Mouse (Mus musculus): ENCODE measurements around the gene Mknk2. TPM values are rescaled to one million over a fixed set of nuclear protein-coding genes. Genes with fewer than 3 reads are reported as not detected.
A peak's percentile ranks its signal among the peaks of the same experiment; 100 is the strongest.
"Not testable (repeated sequence)": the region's sequence is repeated elsewhere in the genome, so short reads cannot be mapped to it uniquely, and the experiment has no call there.

The Mknk2 gene
- polyA plus RNA-seq, 1 experiment = 163 TPM

GRCm38 (mm10) chr10:80656863-80657623, 20.9 kb downstream of the Mknk2 start, which contains the start of gene Btbd2:
TSS of gene Btbd2 (minus strand) at chr10:80657071.
- TF ChIP-seq CTCF (conservative IDR thresholded peaks at IDR 0.05; ENCODE audit: insufficient read depth, insufficient read length, low read depth, low read length) (no peak), POLR2A (IDR thresholded peaks at IDR 0.05; ENCODE audit: low read depth, low read length) (no peak)
- Histone ChIP-seq H3K27me3 (replicated peaks; ENCODE audit: control insufficient read depth, insufficient read depth, low read length) (no peaks in the 10 kb centered on the region), H3K36me3 (ENCODE audit: control insufficient read depth, insufficient read depth, low read length) (no peaks in the 10 kb centered on the region), H3K27ac (ENCODE audit: insufficient read depth, low read depth, low read length) (peak within 1 kb of the TSS; percentile 97), H3K4me3 (ENCODE audit: insufficient read depth, low read depth, low read length) (peak within 1 kb of the TSS; percentile 88), H3K4me1 (ENCODE audit: control insufficient read depth, insufficient read depth, low read length) (peaks cover 42% of the 10 kb centered on the region)
- 23% methylated on average over 15 of the region's 15 CpGs for WGBS
- peak; percentile 58 for DNase-seq

DNA sequence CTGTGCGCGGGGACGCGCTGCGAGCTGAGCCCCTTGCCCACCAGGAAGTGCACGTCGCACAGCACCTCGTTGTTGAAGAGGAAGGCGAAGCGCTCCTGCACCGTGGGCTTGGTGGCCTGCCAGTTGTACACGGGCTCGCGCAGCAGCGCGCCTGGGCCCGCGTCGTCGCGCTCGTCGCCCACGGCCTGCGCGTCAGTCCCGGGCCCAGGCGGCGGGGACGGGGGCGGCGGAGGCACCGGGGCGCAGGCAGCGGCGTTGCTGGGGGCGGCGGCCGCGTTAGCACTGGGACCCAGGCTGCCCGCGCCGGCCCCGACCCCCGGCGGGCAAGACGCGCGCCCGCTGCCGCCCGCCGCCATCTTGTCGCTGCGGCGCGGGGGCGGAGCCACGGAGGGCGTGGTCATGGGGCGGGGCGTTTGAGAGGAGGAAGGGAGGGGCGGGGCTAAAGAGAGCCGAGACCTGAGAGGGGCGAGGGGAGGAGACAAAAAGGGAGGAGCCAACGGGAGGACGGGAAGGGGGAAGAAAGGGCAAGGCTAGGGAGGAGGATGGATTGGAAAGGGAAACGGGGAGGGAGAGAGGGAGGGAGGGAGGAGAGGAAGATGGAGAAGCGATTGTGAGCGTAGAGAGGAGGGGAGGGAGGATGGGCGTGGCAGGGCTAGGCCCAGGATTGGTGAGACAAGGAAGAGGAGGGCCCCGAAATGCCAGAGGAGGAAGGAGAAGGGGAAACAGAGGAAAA, 21.6 kb downstream of the Mknk2 start:
- peak overlapping the region; percentile 88 for H3K4me3 ChIP-seq (ENCODE audit: insufficient read depth, low read depth, low read length)
- TF ChIP-seq POLR2A (IDR thresholded peaks at IDR 0.05; ENCODE audit: low read depth, low read length) (no peak), CTCF (conservative IDR thresholded peaks at IDR 0.05; ENCODE audit: insufficient read depth, insufficient read length, low read depth, low read length) (0 out of 2 replicates have a peak, but pooled peaks have one; percentile 5)
- no peaks in the 10 kb centered on the region for H3K36me3 ChIP-seq (ENCODE audit: control insufficient read depth, insufficient read depth, low read length)
- 1% methylated on average over 72 of the region's 72 CpGs for WGBS
- no peaks in the 10 kb centered on the region for H3K27me3 ChIP-seq (replicated peaks; ENCODE audit: control insufficient read depth, insufficient read depth, low read length)
- DNase-seq = peak; percentile 98
- peak overlapping the region; percentile 97 for H3K27ac ChIP-seq (ENCODE audit: insufficient read depth, low read depth, low read length)
- H3K4me1 ChIP-seq (ENCODE audit: control insufficient read depth, insufficient read depth, low read length) = peaks cover 40% of the 10 kb centered on the region

- no peak overlapping the region for H3K27ac ChIP-seq (ENCODE audit: insufficient read depth, low read depth, low read length)
- WGBS = 3% methylated on average over 12 of the region's 12 CpGs
- TF ChIP-seq CTCF (conservative IDR thresholded peaks at IDR 0.05; ENCODE audit: insufficient read depth, insufficient read length, low read depth, low read length) (no peak), POLR2A (IDR thresholded peaks at IDR 0.05; ENCODE audit: low read depth, low read length) (no peak)
Observed at GRCm38 (mm10) chr10:80655406-80656129, 22.3 kb downstream of the Mknk2 start.

DNA sequence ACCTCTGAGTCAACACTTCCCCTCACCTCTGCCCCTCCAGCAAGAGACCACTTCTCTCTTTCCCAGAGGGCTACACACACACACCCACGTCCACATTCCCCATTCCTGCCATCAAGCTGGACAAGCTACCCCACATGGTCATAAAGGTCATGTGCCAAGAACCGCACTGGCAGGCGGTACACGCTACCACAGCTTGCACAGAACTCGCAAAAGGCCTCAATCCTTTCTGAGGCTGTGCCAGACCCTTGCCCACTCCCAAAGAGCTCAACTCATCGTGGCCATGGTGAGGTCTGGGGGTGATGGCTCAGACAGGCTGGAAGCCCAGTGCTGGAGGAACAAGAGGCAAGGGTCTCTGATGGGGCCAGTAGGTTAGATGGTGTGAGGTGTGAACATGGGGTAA, 23.0 kb downstream of the Mknk2 start:
- H3K4me3 ChIP-seq (ENCODE audit: insufficient read depth, low read depth, low read length) = no peak overlapping the region

More at GRCm38 (mm10) chr10:80655406-80656129, 22.3 kb downstream of the Mknk2 start:
- peaks cover 35% of the 10 kb centered on the region for H3K4me1 ChIP-seq (ENCODE audit: control insufficient read depth, insufficient read depth, low read length)
- H3K4me3 ChIP-seq (ENCODE audit: insufficient read depth, low read depth, low read length) = peak overlapping the region; percentile 88
- no peaks in the 10 kb centered on the region for H3K27me3 ChIP-seq (replicated peaks; ENCODE audit: control insufficient read depth, insufficient read depth, low read length)
- no peak for DNase-seq
- no peaks in the 10 kb centered on the region for H3K36me3 ChIP-seq (ENCODE audit: control insufficient read depth, insufficient read depth, low read length)

DNA sequence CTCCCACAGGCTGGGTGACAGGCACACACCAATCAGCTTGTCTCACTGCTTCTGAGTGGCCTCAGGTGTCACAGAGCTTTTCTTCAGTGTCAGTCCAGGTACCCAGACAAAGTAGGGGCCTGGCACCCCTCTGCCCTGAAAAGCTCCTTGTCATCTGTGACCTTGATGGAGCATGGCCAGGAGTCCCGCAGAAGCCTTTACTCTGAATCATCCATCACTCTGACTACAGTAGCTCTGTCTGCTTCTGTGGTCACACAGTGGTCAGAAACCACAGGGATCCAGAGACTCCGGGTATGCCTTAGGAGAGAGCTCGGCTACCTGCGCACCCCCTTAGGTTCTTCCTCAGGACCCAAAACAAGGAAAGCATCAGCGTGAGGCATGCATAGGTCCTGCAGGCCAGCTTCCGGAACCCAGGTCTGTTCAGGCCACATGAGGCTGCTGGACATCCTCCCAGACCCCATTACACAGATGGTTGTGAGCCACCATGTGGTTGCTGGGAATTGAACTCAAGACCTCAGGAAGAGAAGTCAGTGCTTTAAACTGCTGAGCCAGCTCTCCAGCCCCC, 24.7 kb downstream of the Mknk2 start:
- Histone ChIP-seq H3K27me3 (replicated peaks; ENCODE audit: control insufficient read depth, insufficient read depth, low read length) (no peaks in the 10 kb centered on the region), H3K27ac (ENCODE audit: insufficient read depth, low read depth, low read length) (no peak overlapping the region), H3K36me3 (ENCODE audit: control insufficient read depth, insufficient read depth, low read length) (no peaks in the 10 kb centered on the region), H3K4me3 (ENCODE audit: insufficient read depth, low read depth, low read length) (no peak overlapping the region), H3K4me1 (ENCODE audit: control insufficient read depth, insufficient read depth, low read length) (peaks cover 26% of the 10 kb centered on the region)
- WGBS = 75% methylated on average over 6 of the region's 6 CpGs
- TF ChIP-seq CTCF (conservative IDR thresholded peaks at IDR 0.05; ENCODE audit: insufficient read depth, insufficient read length, low read depth, low read length) (no peak), POLR2A (IDR thresholded peaks at IDR 0.05; ENCODE audit: low read depth, low read length) (no peak)
- no peak for DNase-seq

More for the DNA sequence above, 23.0 kb downstream of the Mknk2 start:
- WGBS = 47% methylated on average over 6 of the region's 6 CpGs
- TF ChIP-seq CTCF (conservative IDR thresholded peaks at IDR 0.05; ENCODE audit: insufficient read depth, insufficient read length, low read depth, low read length) (no peak), POLR2A (IDR thresholded peaks at IDR 0.05; ENCODE audit: low read depth, low read length) (no peak)
- Histone ChIP-seq H3K36me3 (ENCODE audit: control insufficient read depth, insufficient read depth, low read length) (no peaks in the 10 kb centered on the region), H3K27ac (ENCODE audit: insufficient read depth, low read depth, low read length) (no peak overlapping the region), H3K4me1 (ENCODE audit: control insufficient read depth, insufficient read depth, low read length) (peaks cover 35% of the 10 kb centered on the region), H3K27me3 (replicated peaks; ENCODE audit: control insufficient read depth, insufficient read depth, low read length) (no peaks in the 10 kb centered on the region)
- no peak for DNase-seq

DNA sequence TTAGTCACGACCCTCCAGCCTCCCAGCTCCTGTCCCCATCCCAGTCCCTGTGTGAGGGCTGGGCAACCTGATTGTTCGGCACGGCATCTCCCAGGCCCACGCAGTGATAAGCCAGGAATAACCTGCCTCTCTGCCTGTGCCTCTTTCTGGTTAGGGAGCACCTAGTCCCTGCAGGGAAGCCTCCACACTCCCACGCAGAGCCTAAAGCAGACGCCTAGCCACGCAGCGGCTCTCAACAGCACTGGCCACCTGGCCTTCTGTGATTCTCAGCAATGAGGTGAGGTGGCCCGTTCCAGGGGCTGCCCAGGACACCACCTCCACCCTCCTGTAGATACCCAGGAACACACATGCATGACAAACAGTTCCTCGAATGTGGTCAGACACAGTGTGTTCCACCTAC, 27.5 kb downstream of the Mknk2 start:
- WGBS = 86% methylated on average over 10 of the region's 10 CpGs

GRCm38 (mm10) chr10:80649910-80650309, 28.0 kb downstream of the Mknk2 start:
- not testable (repeated sequence) for H3K4me3 ChIP-seq (ENCODE audit: insufficient read depth, low read depth, low read length); H3K27me3 ChIP-seq (replicated peaks; ENCODE audit: control insufficient read depth, insufficient read depth, low read length); DNase-seq; H3K36me3 ChIP-seq (ENCODE audit: control insufficient read depth, insufficient read depth, low read length); H3K27ac ChIP-seq (ENCODE audit: insufficient read depth, low read depth, low read length); H3K4me1 ChIP-seq (ENCODE audit: control insufficient read depth, insufficient read depth, low read length)
- WGBS = 93% methylated on average over 6 of the region's 6 CpGs

More for the DNA sequence above, 27.5 kb downstream of the Mknk2 start:
- H3K27ac ChIP-seq (ENCODE audit: insufficient read depth, low read depth, low read length) = no peak overlapping the region
- no peak for TF ChIP-seq POLR2A (IDR thresholded peaks at IDR 0.05; ENCODE audit: low read depth, low read length)
- TF ChIP-seq CTCF (conservative IDR thresholded peaks at IDR 0.05; ENCODE audit: insufficient read depth, insufficient read length, low read depth, low read length) = no peak
- H3K4me1 ChIP-seq (ENCODE audit: control insufficient read depth, insufficient read depth, low read length) = peaks cover 14% of the 10 kb centered on the region
- DNase-seq = no peak
- no peaks in the 10 kb centered on the region for H3K36me3 ChIP-seq (ENCODE audit: control insufficient read depth, insufficient read depth, low read length)
- H3K4me3 ChIP-seq (ENCODE audit: insufficient read depth, low read depth, low read length) = no peak overlapping the region
- H3K27me3 ChIP-seq (replicated peaks; ENCODE audit: control insufficient read depth, insufficient read depth, low read length) = no peaks in the 10 kb centered on the region

Data from kidney, adult 2 months (tissue).